In the genomic region with DNA sequence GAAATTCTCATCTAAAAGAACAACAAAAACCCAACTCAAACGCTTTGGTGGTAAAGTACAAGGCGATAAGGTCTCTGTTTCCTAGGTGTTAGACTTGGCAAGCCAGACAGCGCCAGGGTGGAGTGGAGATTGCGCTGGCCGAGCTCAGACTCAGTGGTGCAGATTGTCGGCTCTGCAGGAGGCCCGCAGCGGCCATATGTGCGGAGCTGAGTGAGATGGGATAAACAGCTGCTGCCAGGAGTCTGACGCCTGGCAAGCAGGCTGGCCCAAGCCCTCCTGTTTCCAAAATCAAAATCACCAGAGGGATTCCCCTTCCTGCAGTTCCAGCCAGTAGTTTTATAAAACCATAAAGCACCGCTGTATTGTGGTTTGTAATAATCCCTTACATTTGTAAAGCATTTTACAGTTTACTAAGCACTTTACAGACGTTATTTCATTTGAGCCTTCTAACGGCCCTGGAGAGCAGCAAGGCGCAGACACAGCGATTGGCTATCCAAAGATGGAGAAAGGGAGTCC, we compare ENCODE assay signal across 9 mouse cellular contexts. TPM values are rescaled to one million over a fixed set of nuclear protein-coding genes. Genes with fewer than 3 reads are reported as not detected.
DNase-seq lines count a peak whose midpoint lies in the region; ATAC-seq and TF ChIP-seq lines count a peak whose summit lies in the region.
"Had no signal": no experiment of that assay in that cellular context is flagged by ENCODE, and none has a peak within 500 bp of the region (broad histone marks: within the 10 kb centered on the region; RNA-seq: fewer than 3 reads in every experiment).

No protein-coding gene starts in this region.

- no peak overlapping the region for H3K4me3 ChIP-seq in lung, embryonic 14.5 days (ENCODE audit: low read depth, low read length)
- no peak overlapping the region for H3K4me3 ChIP-seq in heart, embryonic 14.5 days (ENCODE audit: control insufficient read depth in 1 of 2, insufficient read depth in 1 of 2, low read depth in 1 of 2, low read length in 2 of 2)
- no peak overlapping the region for H3K4me3 ChIP-seq in liver, embryonic 11.5 days (ENCODE audit: low read depth, low read length)
- H3K4me3 ChIP-seq in stomach, postnatal 0 days (ENCODE audit: low read depth, low read length) = no peak overlapping the region
- H3K4me3 ChIP-seq: liver, embryonic 13.5 days had no signal

- no peak for TF ChIP-seq EP300 in stomach, postnatal 0 days (optimal IDR thresholded peaks at IDR 0.05)

- peak overlapping the region; percentile 89 for H3K27ac ChIP-seq in lung, embryonic 14.5 days (ENCODE audit: low read depth)
- H3K27ac ChIP-seq in heart, embryonic 14.5 days (replicated peaks in 1 of 2; ENCODE audit: control insufficient read depth in 1 of 2, insufficient read depth in 1 of 2, low read depth in 2 of 2, low read length in 2 of 2) = peak overlapping the region; percentile 63 to 80
- H3K27ac ChIP-seq in liver, embryonic 11.5 days (ENCODE audit: low read depth, low read length) = no peak overlapping the region
- peak overlapping the region; percentile 53 for H3K27ac ChIP-seq in stomach, postnatal 0 days (replicated peaks)
- H3K27ac ChIP-seq: liver, embryonic 13.5 days had no signal

- TF ChIP-seq CTCF in lung, embryonic 14.5 days (IDR thresholded peaks at IDR 0.05; ENCODE audit: low read depth) = no peak
- no peak for TF ChIP-seq CTCF in stomach, postnatal 0 days (IDR thresholded peaks at IDR 0.05; ENCODE audit: low read depth)

- peak; percentile 77 for ATAC-seq in lung, embryonic 14.5 days (ENCODE audit: insufficient read depth)
- peak; percentile 57; the same call in 1 of the 2 replicates for ATAC-seq in heart, embryonic 14.5 days (ENCODE audit: insufficient number of reproducible peaks, insufficient read depth, low FRiP score, low read depth)
- ATAC-seq in liver, embryonic 11.5 days (replicated peaks; ENCODE audit: low FRiP score) = no peak
- ATAC-seq in stomach, postnatal 0 days (ENCODE audit: low FRiP score, low TSS enrichment) = no peak

- H3K36me3 ChIP-seq in lung, embryonic 14.5 days (ENCODE audit: insufficient read depth) = no peaks in the 10 kb centered on the region
- H3K36me3 ChIP-seq in heart, embryonic 14.5 days (ENCODE audit: control insufficient read depth, insufficient read depth, low read length) = no peaks in the 10 kb centered on the region
- no peaks in the 10 kb centered on the region for H3K36me3 ChIP-seq in liver, embryonic 11.5 days (ENCODE audit: control insufficient read depth, insufficient read depth, low read length)
- no peaks in the 10 kb centered on the region for H3K36me3 ChIP-seq in stomach, postnatal 0 days (ENCODE audit: control insufficient read depth, insufficient read depth, low read length)
- H3K36me3 ChIP-seq: liver, embryonic 13.5 days had no signal

- peak overlapping the region; percentile 46 for H3K4me2 ChIP-seq in lung, embryonic 14.5 days
- H3K4me2 ChIP-seq in heart, embryonic 14.5 days (ENCODE audit: low read length) = peak overlapping the region; percentile 54
- peak overlapping the region; percentile 39 for H3K4me2 ChIP-seq in liver, embryonic 11.5 days
- peak overlapping the region; percentile 34; the same call in 1 of the 2 replicates for H3K4me2 ChIP-seq in stomach, postnatal 0 days (replicated peaks; ENCODE audit: low read depth)
- H3K4me2 ChIP-seq: liver, embryonic 13.5 days had no signal

- no peaks in the 10 kb centered on the region for H3K9me3 ChIP-seq in lung, embryonic 14.5 days (ENCODE audit: low read depth, low read length)
- no peaks in the 10 kb centered on the region for H3K9me3 ChIP-seq in heart, embryonic 14.5 days (ENCODE audit: control insufficient read depth, low read length)
- no peaks in the 10 kb centered on the region for H3K9me3 ChIP-seq in liver, embryonic 11.5 days (ENCODE audit: control insufficient read depth, low read length)
- H3K9me3 ChIP-seq in stomach, postnatal 0 days (ENCODE audit: control insufficient read depth, low read length) = no peaks in the 10 kb centered on the region
- H3K9me3 ChIP-seq: liver, embryonic 13.5 days had no signal

- H3K27me3 ChIP-seq in lung, embryonic 14.5 days (ENCODE audit: insufficient read depth, low read length) = no peaks in the 10 kb centered on the region
- no peaks in the 10 kb centered on the region for H3K27me3 ChIP-seq in heart, embryonic 14.5 days (ENCODE audit: control insufficient read depth, insufficient read depth, low read length)
- 0 out of 2 replicates have a peak, but pooled peaks cover 2% of the 10 kb centered on the region for H3K27me3 ChIP-seq in liver, embryonic 11.5 days (replicated peaks; ENCODE audit: control insufficient read depth, insufficient read depth, low read length)
- no peaks in the 10 kb centered on the region for H3K27me3 ChIP-seq in stomach, postnatal 0 days (ENCODE audit: control insufficient read depth, insufficient read depth, low read length)
- H3K27me3 ChIP-seq: liver, embryonic 13.5 days had no signal

- H3K9ac ChIP-seq in lung, embryonic 14.5 days = peak overlapping the region; percentile 39
- peak overlapping the region; percentile 53; the same call in 1 of the 2 replicates for H3K9ac ChIP-seq in heart, embryonic 14.5 days (ENCODE audit: low read length)
- H3K9ac ChIP-seq in liver, embryonic 11.5 days (ENCODE audit: low read depth, low read length) = no peak overlapping the region
- 0 out of 2 replicates have a peak overlapping the region, but pooled peaks have one; percentile 24 for H3K9ac ChIP-seq in stomach, postnatal 0 days (ENCODE audit: low read length)
- H3K9ac ChIP-seq: liver, embryonic 13.5 days had no signal

- H3K4me1 ChIP-seq in lung, embryonic 14.5 days (ENCODE audit: insufficient read depth) = peaks cover 19% of the 10 kb centered on the region
- peaks cover 31 to 44% of the 10 kb centered on the region in 2 experiments for H3K4me1 ChIP-seq in heart, embryonic 14.5 days (ENCODE audit: control insufficient read depth in 2 of 2, insufficient read depth in 2 of 2, low read length in 2 of 2)
- H3K4me1 ChIP-seq in liver, embryonic 11.5 days (replicated peaks; ENCODE audit: control insufficient read depth, insufficient read depth, low read length) = peaks cover 9% of the 10 kb centered on the region
- H3K4me1 ChIP-seq in stomach, postnatal 0 days (replicated peaks; ENCODE audit: control insufficient read depth, insufficient read depth) = peaks cover 10% of the 10 kb centered on the region

- peak; percentile 82 for DNase-seq in lung, embryonic 14.5 days
- DNase-seq in lung, adult 18-20 months = no peak
- DNase-seq in cerebellum, postnatal 25 days = peak; percentile 40 to 63
- DNase-seq in liver, embryonic 11.5 days (ENCODE audit: low spot score) = no peak
- peak; percentile 42 for DNase-seq in stomach, postnatal 0 days (ENCODE audit: low spot score)
- DNase-seq in thymus, postnatal 36 days = no peak
- no peak for DNase-seq in kidney, adult 18-20 months
- DNase-seq: liver, embryonic 13.5 days had no signal

- 12% methylated on average over 15 of the region's 15 CpGs for WGBS in lung, embryonic 14.5 days
- 9% methylated on average over 15 of the region's 15 CpGs for WGBS in heart, embryonic 14.5 days
- 27% methylated on average over 15 of the region's 15 CpGs for WGBS in liver, embryonic 11.5 days
- WGBS in stomach, postnatal 0 days = 13% methylated on average over 15 of the region's 15 CpGs

RNA-seq across cellular contexts. Expression of gene Ttc30a2, which starts 18.1 kb away (rescaled TPM):
- 0.14 and 0.33 TPM in 2 replicates for polyA plus RNA-seq in lung, embryonic 14.5 days (2014; fragmentation: Nextera tagmentation; extraction: Ambion mirVana)
- 1.1 and 1.9 TPM in 2 replicates for polyA plus RNA-seq in heart, embryonic 14.5 days (2014; fragmentation: Nextera tagmentation; extraction: Ambion mirVana)
- 0.34 and 0.36 TPM in 2 replicates for polyA plus RNA-seq in liver, embryonic 11.5 days (2014; fragmentation: Nextera tagmentation; extraction: Ambion mirVana)
- polyA plus RNA-seq in stomach, postnatal 0 days (2015; fragmentation: Nextera tagmentation; extraction: Ambion mirVana) = 0.17 and 0.27 TPM in 2 replicates

RNA-seq across cellular contexts. Expression of gene Ttc30b, which starts 21.5 kb away (rescaled TPM):
- 10.1 and 13.1 TPM in 2 replicates for polyA plus RNA-seq in lung, embryonic 14.5 days (2014; fragmentation: Nextera tagmentation; extraction: Ambion mirVana)
- 11.7 and 12.8 TPM in 2 replicates for polyA plus RNA-seq in heart, embryonic 14.5 days (2014; fragmentation: Nextera tagmentation; extraction: Ambion mirVana)
- polyA plus RNA-seq in liver, embryonic 11.5 days (2014; fragmentation: Nextera tagmentation; extraction: Ambion mirVana) = 2.1 and 3.2 TPM in 2 replicates
- 10.3 and 10.6 TPM in 2 replicates for polyA plus RNA-seq in stomach, postnatal 0 days (2015; fragmentation: Nextera tagmentation; extraction: Ambion mirVana)

RNA-seq across cellular contexts. Expression of gene Ttc30a1, which starts 21.9 kb away (rescaled TPM):
- polyA plus RNA-seq in lung, embryonic 14.5 days (2014; fragmentation: Nextera tagmentation; extraction: Ambion mirVana) = 9.0 and 9.4 TPM in 2 replicates
- 5.8 and 6.5 TPM in 2 replicates for polyA plus RNA-seq in heart, embryonic 14.5 days (2014; fragmentation: Nextera tagmentation; extraction: Ambion mirVana)
- polyA plus RNA-seq in liver, embryonic 11.5 days (2014; fragmentation: Nextera tagmentation; extraction: Ambion mirVana) = 4.8 and 5.4 TPM in 2 replicates
- 3.3 and 3.8 TPM in 2 replicates for polyA plus RNA-seq in stomach, postnatal 0 days (2015; fragmentation: Nextera tagmentation; extraction: Ambion mirVana)

Comparison
In these comparisons a context has a peak if more than half of its experiments do, and no peak if none do; other contexts are left out.
1. DNase-seq: peak in lung, embryonic 14.5 days (single experiment), cerebellum, postnatal 25 days (2 of 2) and stomach, postnatal 0 days (single experiment); none in lung, adult 18-20 months (0 of 2), liver, embryonic 11.5 days (single experiment), thymus, postnatal 36 days (0 of 2) and kidney, adult 18-20 months (single experiment).
2. ATAC-seq: peak in lung, embryonic 14.5 days (single experiment) and heart, embryonic 14.5 days (single experiment); none in liver, embryonic 11.5 days (single experiment) and stomach, postnatal 0 days (single experiment).
3. Peak in every context shown above with its lines, with median percentiles within 50 percentile points of each other: H3K4me2 ChIP-seq.